Mouse (Mus musculus) 3134 (cell line): ENCODE data around the gene Olfr1197.

Source experiments
- DNase-seq: peaks from one replicate; pipeline ENCODE4 v3.0.0-alpha.2; 2011; ENCODE audit warnings: low spot score; ENCODE audit not compliant: insufficient read length; ENCODE audit errors: extremely low read depth

Gene Olfr1197

DNA sequence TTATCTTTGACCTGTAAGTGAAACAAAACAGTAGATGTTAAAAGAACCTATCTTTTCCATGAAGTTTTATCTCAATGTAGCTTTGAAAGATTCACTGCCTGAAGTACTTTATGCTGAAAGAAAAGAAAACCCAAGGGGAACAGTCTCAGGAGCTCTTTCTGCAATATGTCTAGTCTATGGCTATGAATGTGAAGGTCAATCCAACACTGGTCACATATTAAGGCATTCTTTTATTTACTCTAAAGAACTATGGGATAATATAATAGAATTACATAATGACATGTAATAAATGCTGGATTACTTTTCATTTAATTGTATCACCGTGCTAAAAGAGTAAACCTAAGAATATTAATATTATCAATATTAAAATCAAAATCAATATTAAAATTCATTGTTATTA is at the start of gene Olfr1197:
Gene Olfr1197 (minus strand): TSS at position 101 of the 400 bp plus-strand sequence.
- DNase-seq = no peak

DNA sequence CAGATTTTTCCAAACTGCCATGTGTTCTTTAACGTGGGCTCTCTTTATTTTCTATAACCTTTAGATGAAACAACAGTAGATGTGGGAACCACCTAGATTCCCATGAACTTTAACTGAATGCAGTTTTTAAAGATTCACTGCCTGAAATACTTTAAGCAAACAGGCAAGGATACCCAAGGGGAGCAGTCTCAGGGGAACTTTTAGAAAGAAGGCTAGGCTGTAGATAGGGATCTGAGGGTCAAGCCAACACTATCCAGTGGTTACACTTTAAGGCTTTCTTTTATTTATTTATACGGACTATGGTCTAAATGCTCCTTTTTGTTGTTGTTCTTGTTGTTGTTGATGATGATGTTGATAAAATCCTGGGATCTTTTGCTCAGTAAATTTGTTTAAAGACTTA is 38.2 kb upstream of the Olfr1197 start, which contains the start of gene Olfr1200:
Gene Olfr1200 (minus strand): TSS at position 101 of the 400 bp plus-strand sequence.
- DNase-seq = no peak

DNA sequence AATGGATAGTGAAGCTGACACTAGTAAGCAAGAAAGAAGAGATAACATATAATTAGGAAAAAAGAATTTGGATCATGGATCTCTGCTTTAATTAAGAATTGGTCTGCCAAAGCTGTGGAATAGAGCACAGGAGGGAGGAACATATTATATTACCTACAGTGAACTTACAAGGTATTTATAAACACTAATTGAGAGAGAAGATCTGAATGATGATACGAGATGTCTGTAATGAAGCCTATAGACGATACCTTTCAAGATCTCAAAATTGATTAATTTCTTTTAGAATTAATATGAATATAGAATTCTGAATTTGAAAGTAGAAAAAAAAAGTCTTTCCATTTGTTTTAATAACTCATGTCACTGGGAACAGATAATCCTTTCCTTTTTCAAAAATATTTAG is 28.2 kb upstream of the Olfr1197 start, which contains the start of gene Olfr1199:
Gene Olfr1199 (minus strand): TSS at position 101 of the 400 bp plus-strand sequence.
- no peak for DNase-seq

DNA sequence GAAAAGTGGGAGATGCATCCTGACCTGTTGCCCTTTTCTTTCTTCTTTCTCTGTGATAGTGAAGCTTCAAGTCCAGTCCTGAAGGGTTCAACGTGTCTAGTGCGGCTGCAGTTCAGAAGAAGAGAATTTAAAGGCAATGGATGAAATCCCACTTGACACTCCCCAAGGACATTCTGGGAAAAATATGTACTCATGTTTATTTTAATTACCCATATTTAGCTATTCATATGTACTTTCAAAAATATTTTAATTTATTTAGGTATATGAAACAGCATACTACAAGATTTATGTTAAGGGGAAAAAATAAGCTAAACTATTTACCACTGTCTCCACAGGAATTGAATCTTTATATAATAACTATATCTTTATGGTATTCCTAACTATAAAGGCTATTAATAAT is 19.1 kb upstream of the Olfr1197 start, which contains the start of gene Olfr1198:
Gene Olfr1198 (minus strand): TSS at position 101 of the 400 bp plus-strand sequence.
- no peak for DNase-seq

DNA sequence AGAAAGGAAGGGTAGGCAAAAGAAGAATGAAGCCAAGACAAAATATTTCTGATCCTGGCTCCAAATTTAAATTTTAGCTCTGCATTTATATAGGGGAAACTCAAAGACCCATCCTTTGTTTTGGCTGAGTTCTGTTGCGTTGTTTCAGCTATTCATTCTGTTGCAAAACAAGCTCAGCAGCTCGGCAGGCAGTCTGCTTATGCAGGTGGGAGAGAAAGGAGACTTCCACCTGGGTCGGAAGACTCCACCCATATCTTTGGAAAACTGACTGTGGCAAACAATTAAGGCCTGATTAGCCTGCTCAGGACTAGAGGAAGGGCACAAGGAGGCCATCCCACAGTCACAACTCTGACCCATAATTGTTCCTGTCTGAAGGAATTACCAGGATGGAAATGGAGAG is 11.2 kb upstream of the Olfr1197 start:
- DNase-seq = no peak

DNA sequence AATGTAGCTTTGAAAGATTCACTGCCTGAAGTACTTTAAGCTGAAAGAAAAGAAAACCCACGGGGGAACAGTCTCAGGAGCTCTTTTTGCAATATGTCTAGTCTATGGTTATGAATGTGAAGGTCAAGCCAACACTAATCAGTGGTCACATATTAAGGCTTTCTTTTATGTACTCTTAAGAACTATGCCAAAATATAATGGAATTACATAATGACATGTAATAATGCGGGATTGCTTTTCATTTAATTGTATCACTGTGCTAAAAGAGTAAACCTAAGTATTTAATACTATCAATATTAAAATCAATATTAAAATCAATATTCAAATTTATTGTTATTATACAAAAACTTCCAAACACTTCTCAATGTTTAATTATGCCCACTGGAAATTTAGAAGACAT is 27.7 kb downstream of the Olfr1197 start, which contains the start of gene Olfr1196:
Gene Olfr1196 (minus strand): TSS at position 101 of the 400 bp plus-strand sequence.
- DNase-seq = no peak

DNA sequence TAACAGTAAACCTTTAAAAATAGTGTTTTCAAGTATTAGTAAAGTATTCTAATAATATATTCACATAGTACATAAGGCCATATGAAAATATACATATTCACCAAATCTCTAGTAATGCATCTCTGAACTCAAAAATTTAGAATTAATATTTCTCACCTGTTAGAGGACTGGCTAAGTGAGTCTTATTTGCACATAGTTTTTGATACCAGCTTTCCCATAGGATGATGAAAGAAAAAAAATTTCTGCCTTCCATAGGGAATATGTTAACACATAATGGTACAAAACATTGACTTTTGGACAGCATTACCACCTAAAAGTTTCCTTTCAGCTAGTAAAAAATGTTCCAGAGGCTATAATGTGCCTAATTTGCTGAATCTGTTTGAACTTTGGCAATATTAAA is 43.1 kb downstream of the Olfr1197 start, which contains the start of gene Olfr1195:
Gene Olfr1195 (minus strand): TSS at position 101 of the 400 bp plus-strand sequence.
- no peak for DNase-seq
